Mouse (Mus musculus) hindbrain, embryonic 10.5 days (tissue): ENCODE data around the gene Nup62. TPM values are rescaled to one million over a fixed set of nuclear protein-coding genes. Genes with fewer than 3 reads are reported as not detected.

Experiments used
- DNase-seq: peaks from one replicate; pipeline ENCODE4 v3.0.0-alpha.2; 2017; ENCODE audit warnings: low spot score
- H3K27ac ChIP-seq: fragments of 300-500 bp; sonication (generic); 2 replicates; pipeline ENCODE4 v1.5.1; 2016; ENCODE audit warnings: mild to moderate bottlenecking, moderate library complexity
- H3K27me3 ChIP-seq: fragments of 300-500 bp; sonication (generic); 2 replicates; pipeline ENCODE4 v1.6.1; 2016; ENCODE audit warnings: mild to moderate bottlenecking; ENCODE audit not compliant: poor library complexity, insufficient read depth, severe bottlenecking
- H3K36me3 ChIP-seq: fragments of 300-500 bp; sonication (generic); 2 replicates; pipeline ENCODE4 v1.6.1; 2016; ENCODE audit warnings: mild to moderate bottlenecking, moderate library complexity
- H3K4me1 ChIP-seq: fragments of 300-500 bp; sonication (generic); replicated peaks from 2 replicates; pipeline ENCODE4 v1.6.1; 2016; ENCODE audit warnings: mild to moderate bottlenecking
- H3K4me3 ChIP-seq: fragments of 300-500 bp; sonication (generic); 2 replicates; pipeline ENCODE4 v1.5.1; 2016; ENCODE audit warnings: mild to moderate bottlenecking, moderate library complexity
- H3K9me3 ChIP-seq: fragments of 300-500 bp; sonication (generic); 2 replicates; pipeline ENCODE4 v1.6.1; 2016; ENCODE audit warnings: mild to moderate bottlenecking, moderate library complexity
- WGBS: fragments of 180-500 bp; shearing (Covaris S2); methylation state at CpG from one replicate; pipeline ENCODE4 v1.1.7; 2016; 5-methylcytosine and 5-hydroxymethylcytosine counted together
- polyA plus RNA-seq: library from polyadenylated mRNA; unstranded; fragments of >200 nt; fragmentation: Nextera tagmentation; extraction: Ambion mirVana; gene quantifications from 2 replicates; pipeline ENCODE4 v1.2.1, GENCODE M21; 2016

Nup62 gene
- polyA plus RNA-seq: 135 and 158 TPM in 2 replicates

- WGBS: under 1% methylated on average over 62 of the region's 62 CpGs
- Histone ChIP-seq H3K27me3 (no peaks in the 10 kb centered on the region), H3K4me1 (peaks cover 64% of the 10 kb centered on the region), H3K27ac (peak within 1 kb of the TSS; percentile 99), H3K4me3 (peak within 1 kb of the TSS; percentile 90), H3K36me3 (peaks cover 58% of the 10 kb centered on the region), H3K9me3 (no peaks in the 10 kb centered on the region)
- DNase-seq: peak; percentile 100
These were observed at the start of gene Nup62, which contains the start of gene Il4i1 for GRCm38 (mm10) chr7:44815721-44816469. Nup62 (plus strand) TSS chr7:44816088. Il4i1 (plus strand) TSS chr7:44816387.

- no peaks in the 10 kb centered on the region for H3K9me3 ChIP-seq
- H3K27me3 ChIP-seq: no peaks in the 10 kb centered on the region
- no peak for DNase-seq
- H3K27ac ChIP-seq: no peak overlapping the region
- H3K4me3 ChIP-seq: no peak overlapping the region
- WGBS: 87% methylated on average over 5 of the region's 5 CpGs
- H3K4me1 ChIP-seq: no peaks in the 10 kb centered on the region
- peaks cover 94% of the 10 kb centered on the region for H3K36me3 ChIP-seq
These were observed 47.8 kb upstream of the Nup62 start for GRCm38 (mm10) chr7:44768129-44768528.

- 16% methylated on average over 6 of the region's 6 CpGs for WGBS
- H3K9me3 ChIP-seq: no peaks in the 10 kb centered on the region
- no peak overlapping the region for H3K4me3 ChIP-seq
- H3K4me1 ChIP-seq: no peaks in the 10 kb centered on the region
- H3K27ac ChIP-seq: no peak overlapping the region
- DNase-seq: peak; percentile 71
- H3K27me3 ChIP-seq: no peaks in the 10 kb centered on the region
- H3K36me3 ChIP-seq: peaks cover 94% of the 10 kb centered on the region
These were observed 45.8 kb upstream of the Nup62 start for GRCm38 (mm10) chr7:44770046-44770578.

GRCm38 (mm10) chr7:44772591-44773204 is 43.2 kb upstream of the Nup62 start:
- H3K36me3 ChIP-seq: peaks cover 92% of the 10 kb centered on the region
- no peak overlapping the region for H3K27ac ChIP-seq
- DNase-seq: no peak
- H3K4me3 ChIP-seq: no peak overlapping the region
- no peaks in the 10 kb centered on the region for H3K4me1 ChIP-seq
- H3K9me3 ChIP-seq: no peaks in the 10 kb centered on the region
- H3K27me3 ChIP-seq: no peaks in the 10 kb centered on the region
- WGBS: 88% methylated on average over 8 of the region's 8 CpGs

GRCm38 (mm10) chr7:44776849-44777498 is 38.9 kb upstream of the Nup62 start:
- Histone ChIP-seq H3K27me3 (no peaks in the 10 kb centered on the region), H3K36me3 (peaks cover 66% of the 10 kb centered on the region), H3K27ac (no peak overlapping the region), H3K9me3 (no peaks in the 10 kb centered on the region), H3K4me1 (no peaks in the 10 kb centered on the region), H3K4me3 (no peak overlapping the region)
- 86% methylated on average over 9 of the region's 9 CpGs for WGBS
- no peak for DNase-seq

GRCm38 (mm10) chr7:44780101-44780500 is 35.8 kb upstream of the Nup62 start:
- no peak overlapping the region for H3K4me3 ChIP-seq
- DNase-seq: no peak
- no peaks in the 10 kb centered on the region for H3K27me3 ChIP-seq
- H3K4me1 ChIP-seq: no peaks in the 10 kb centered on the region
- 85% methylated on average over 8 of the region's 8 CpGs for WGBS
- H3K27ac ChIP-seq: no peak overlapping the region
- peaks cover 37% of the 10 kb centered on the region for H3K36me3 ChIP-seq
- no peaks in the 10 kb centered on the region for H3K9me3 ChIP-seq

- H3K9me3 ChIP-seq: 0 out of 2 replicates have a peak, but pooled peaks cover 3% of the 10 kb centered on the region
- no peak overlapping the region for H3K27ac ChIP-seq
- H3K4me1 ChIP-seq: 0 out of 2 replicates have a peak, but pooled peaks cover 4% of the 10 kb centered on the region
- 78% methylated on average over 3 of the region's 3 CpGs for WGBS
- no peaks in the 10 kb centered on the region for H3K36me3 ChIP-seq
- no peak for DNase-seq
- no peak overlapping the region for H3K4me3 ChIP-seq
- no peaks in the 10 kb centered on the region for H3K27me3 ChIP-seq
These were observed 26.4 kb upstream of the Nup62 start for GRCm38 (mm10) chr7:44789531-44789930.

- Histone ChIP-seq H3K36me3 (no peaks in the 10 kb centered on the region), H3K4me3 (no peak overlapping the region), H3K27me3 (no peaks in the 10 kb centered on the region), H3K27ac (no peak overlapping the region), H3K4me1 (0 out of 2 replicates have a peak, but pooled peaks cover 4% of the 10 kb centered on the region), H3K9me3 (peaks cover 8% of the 10 kb centered on the region; the same call in 1 of the 2 replicates)
- WGBS: 67% methylated on average over 4 of the region's 4 CpGs
- no peak for DNase-seq
These were observed 25.8 kb upstream of the Nup62 start for GRCm38 (mm10) chr7:44790066-44790465.

- no peaks in the 10 kb centered on the region for H3K27me3 ChIP-seq
These were observed 23.1 kb upstream of the Nup62 start for GRCm38 (mm10) chr7:44792781-44793180.

GRCm38 (mm10) chr7:44808927-44809326 is 7.0 kb upstream of the Nup62 start:
- H3K4me1 ChIP-seq: peaks cover 4% of the 10 kb centered on the region; the same call in 1 of the 2 replicates
- DNase-seq: no peak
- no peaks in the 10 kb centered on the region for H3K9me3 ChIP-seq
- WGBS: 88% methylated on average over 2 of the region's 2 CpGs
- H3K27ac ChIP-seq: no peak overlapping the region
- H3K4me3 ChIP-seq: no peak overlapping the region
- H3K27me3 ChIP-seq: 0 out of 2 replicates have a peak, but pooled peaks cover 2% of the 10 kb centered on the region
- peaks cover 29% of the 10 kb centered on the region for H3K36me3 ChIP-seq

More at GRCm38 (mm10) chr7:44792781-44793180, 23.1 kb upstream of the Nup62 start:
- H3K4me1 ChIP-seq: 0 out of 2 replicates have a peak, but pooled peaks cover 4% of the 10 kb centered on the region
- no peak overlapping the region for H3K4me3 ChIP-seq
- H3K9me3 ChIP-seq: peaks cover 12% of the 10 kb centered on the region
- WGBS: 89% methylated on average over 6 of the region's 6 CpGs
- H3K27ac ChIP-seq: no peak overlapping the region
- no peak for DNase-seq
- no peaks in the 10 kb centered on the region for H3K36me3 ChIP-seq

- no peaks in the 10 kb centered on the region for H3K9me3 ChIP-seq
- H3K36me3 ChIP-seq: peaks cover 34% of the 10 kb centered on the region
- 89% methylated on average over 3 of the region's 3 CpGs for WGBS
- H3K4me1 ChIP-seq: peaks cover 9% of the 10 kb centered on the region; the same call in 1 of the 2 replicates
- no peak for DNase-seq
- H3K27ac ChIP-seq: no peak overlapping the region
- no peak overlapping the region for H3K4me3 ChIP-seq
- 0 out of 2 replicates have a peak, but pooled peaks cover 2% of the 10 kb centered on the region for H3K27me3 ChIP-seq
These were observed 6.4 kb upstream of the Nup62 start for GRCm38 (mm10) chr7:44809466-44809865.

- Histone ChIP-seq H3K9me3 (no peaks in the 10 kb centered on the region), H3K27ac (no peak overlapping the region), H3K36me3 (peaks cover 34% of the 10 kb centered on the region), H3K4me1 (peaks cover 18% of the 10 kb centered on the region), H3K27me3 (no peaks in the 10 kb centered on the region), H3K4me3 (no peak overlapping the region)
- DNase-seq: no peak
- WGBS: 83% methylated on average over 4 of the region's 4 CpGs
These were observed 5.5 kb upstream of the Nup62 start for GRCm38 (mm10) chr7:44810365-44810764.
